Mouse (Mus musculus) forebrain, embryonic 14.5 days (tissue): Measurements from ENCODE around the gene Mup8. TPM values are rescaled to one million over a fixed set of nuclear protein-coding genes. Genes with fewer than 3 reads are reported as not detected.
"Not testable (repeated sequence)": the region's sequence is repeated elsewhere in the genome, so short reads cannot be mapped to it uniquely, and the experiment has no call there.

Source experiments
- ATAC-seq: fragments of 200-750 bp; cut with Nextera tagmentation; 2 replicates; pipeline ENCODE4 v1.8.0; 2017; ENCODE audit warnings: mild to moderate bottlenecking, moderate library complexity
- DNase-seq: peaks from one replicate; pipeline ENCODE4 v3.0.0-alpha.2; 2015; ENCODE audit warnings: low spot score
- H3K27ac ChIP-seq: fragments of 300-500 bp; sonication (generic); 2 replicates; pipeline ENCODE4 v1.5.1; 2014; ENCODE audit warnings: low read depth, mild to moderate bottlenecking, control low read depth, low read length, moderate library complexity
- H3K27me3 ChIP-seq: fragments of 300-500 bp; sonication (generic); replicated peaks from 2 replicates; pipeline ENCODE4 v1.6.1; 2014; ENCODE audit warnings: low read length, control low read depth, mixed read lengths; ENCODE audit not compliant: control insufficient read depth, insufficient read depth
- H3K36me3 ChIP-seq: fragments of 300-500 bp; sonication (generic); 2 replicates; pipeline ENCODE4 v1.6.1; 2014; ENCODE audit warnings: low read length, control low read depth; ENCODE audit not compliant: control insufficient read depth, insufficient read depth
- H3K4me1 ChIP-seq: fragments of 300-500 bp; sonication (generic); 2 replicates; pipeline ENCODE4 v1.6.1; 2014; ENCODE audit warnings: antibody characterized with exemption, low read length, control low read depth; ENCODE audit not compliant: control insufficient read depth, insufficient read depth
- H3K4me2 ChIP-seq: fragments of 300-500 bp; sonication (generic); 2 replicates; pipeline ENCODE4 v1.6.1; 2014; ENCODE audit warnings: mild to moderate bottlenecking, control low read depth, low read length
- H3K4me3 ChIP-seq: fragments of 300-500 bp; sonication (generic); 2 replicates; pipeline ENCODE4 v1.5.1; 2014; ENCODE audit warnings: low read depth, low read length, control low read depth
- H3K9ac ChIP-seq: fragments of 300-500 bp; sonication (generic); 2 replicates; pipeline ENCODE4 v1.6.1; 2014; ENCODE audit warnings: mild to moderate bottlenecking, low read length, control low read depth, moderate library complexity
- H3K9me3 ChIP-seq: fragments of 300-500 bp; sonication (generic); replicated peaks from 2 replicates; pipeline ENCODE4 v1.6.1; 2016; ENCODE audit warnings: low read length, control low read depth, mixed read lengths; ENCODE audit not compliant: control insufficient read depth
- WGBS: fragments of 180-500 bp; shearing (Covaris S2); extraction: QIAGEN DNeasy Blood & Tissue Kit; methylation state at CpG from one replicate; pipeline ENCODE4 v1.1.7; 2014; 5-methylcytosine and 5-hydroxymethylcytosine counted together
- polyA plus RNA-seq: library from polyadenylated mRNA; unstranded; fragments of >200 nt; fragmentation: Nextera tagmentation; extraction: Ambion mirVana; gene quantifications from 2 replicates; pipeline ENCODE4 v1.2.1, GENCODE M21; 2014

The Mup8 gene
- not detected in 2 replicates for polyA plus RNA-seq

DNA sequence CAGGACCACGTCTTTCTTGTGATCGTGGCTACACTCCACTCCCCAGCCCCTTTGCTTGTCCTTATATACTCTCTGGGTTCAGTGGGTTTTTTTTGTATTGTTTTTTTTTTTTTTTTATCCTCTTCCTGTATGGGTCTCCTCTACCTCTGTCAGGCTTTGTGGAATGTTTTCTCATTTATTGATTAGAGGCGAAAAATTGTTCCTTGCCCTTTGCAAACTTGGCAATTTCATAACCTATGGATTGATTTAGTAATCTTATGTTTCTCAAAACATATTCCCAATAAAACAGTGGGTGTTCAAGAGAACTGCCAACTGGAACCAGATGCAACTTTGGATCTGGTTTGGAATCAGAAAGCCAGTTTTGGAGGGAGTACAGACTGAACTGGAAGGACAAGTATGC, at the start of gene Mup8:
Gene Mup8, minus strand, starts transcription at position 101 of the 400 bp plus-strand sequence.
- WGBS: 76% methylated on average over 3 of the region's 3 CpGs
- not testable (repeated sequence) for H3K27ac ChIP-seq, H3K4me2 ChIP-seq, H3K4me3 ChIP-seq, H3K9me3 ChIP-seq, H3K4me1 ChIP-seq, ATAC-seq, H3K36me3 ChIP-seq, DNase-seq, H3K9ac ChIP-seq, H3K27me3 ChIP-seq

DNA sequence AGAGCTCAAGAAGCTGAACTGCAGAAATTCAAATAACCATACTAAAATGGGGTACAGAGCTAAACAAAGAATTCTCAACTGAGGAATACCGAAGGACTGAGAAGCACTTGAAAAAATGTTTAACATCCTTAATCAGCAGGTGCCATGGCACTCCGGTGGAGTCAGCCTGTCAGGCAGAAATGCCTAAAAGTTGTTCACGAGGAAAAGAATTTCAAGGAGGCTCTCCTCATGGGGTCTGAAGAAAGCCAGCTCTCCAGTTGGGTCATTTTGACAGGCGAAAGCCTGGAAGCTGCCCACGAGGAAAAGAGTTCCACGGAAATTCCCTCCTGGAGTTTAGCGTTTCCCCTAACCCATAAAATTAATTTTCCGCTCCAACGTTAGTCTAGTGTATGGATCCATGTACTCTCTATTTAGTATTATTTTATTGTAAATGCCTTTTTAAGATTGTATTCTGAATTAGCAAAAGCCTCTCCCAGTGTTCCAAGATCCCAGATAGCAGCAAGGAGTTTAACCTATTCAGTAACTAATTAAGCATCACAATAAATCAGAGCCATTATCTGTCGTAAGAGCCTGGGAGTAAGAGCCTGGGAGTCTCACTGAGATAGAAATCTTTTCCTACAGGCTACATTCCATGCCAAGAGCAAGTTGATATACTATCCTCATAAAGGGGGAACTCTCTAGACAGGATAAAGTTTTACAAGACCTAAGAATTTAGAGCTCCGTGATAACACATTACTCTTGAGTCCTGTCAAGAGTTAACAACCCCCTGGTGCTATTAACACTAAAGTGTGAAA, 43.8 kb upstream of the Mup8 start:
- not testable (repeated sequence) for H3K9ac ChIP-seq, H3K27me3 ChIP-seq, DNase-seq, H3K9me3 ChIP-seq, H3K4me3 ChIP-seq, H3K4me1 ChIP-seq, H3K27ac ChIP-seq, ATAC-seq, H3K36me3 ChIP-seq, H3K4me2 ChIP-seq
- 76% methylated on average over 10 of the region's 11 CpGs for WGBS

- ATAC-seq, H3K27ac ChIP-seq, DNase-seq, H3K36me3 ChIP-seq, H3K4me1 ChIP-seq, H3K4me2 ChIP-seq, H3K4me3 ChIP-seq, H3K27me3 ChIP-seq, H3K9ac ChIP-seq, H3K9me3 ChIP-seq: not testable (repeated sequence)
- 97% methylated on average over 3 of the region's 4 CpGs for WGBS
These were observed 40.3 kb upstream of the Mup8 start for GRCm38 (mm10) chr4:60262706-60263105.

Other genes starting within 250 kb of the Mup8 start
- gene Mup7, start 152.1 kb downstream of the Mup8 start, polyA plus RNA-seq: not detected in 2 replicates
- not detected in 2 replicates for gene Mup2, start 68.3 kb downstream of the Mup8 start, polyA plus RNA-seq
- gene Mup9, start 199.4 kb upstream of the Mup8 start, polyA plus RNA-seq: not detected in 2 replicates